Mouse (Mus musculus) MEL (cell line): ENCODE results near the gene Serpina3m.

Experiments
- EP300 ChIP-seq, 2 experiments: IDR thresholded peaks; 2 replicates each; pipeline ENCODE4 v1.6.1; 2011; ENCODE audit warnings: improper control_type of control experiment in 2 of 2, low read length in 2 of 2, low read depth in 1 of 2, mild to moderate bottlenecking in 1 of 2
- POLR2A ChIP-seq, 2 experiments: IDR thresholded peaks; 2 replicates each; pipeline ENCODE4 v1.6.1; 2011 to 2012; ENCODE audit warnings: low read length in 2 of 2, mild to moderate bottlenecking in 2 of 2, control low read depth in 1 of 2, improper control_type of control experiment in 1 of 2, low read depth in 1 of 2, moderate library complexity in 1 of 2; ENCODE audit not compliant: control insufficient read depth in 1 of 2, insufficient read depth in 1 of 2, poor library complexity in 1 of 2
- ZC3H11A ChIP-seq: IDR thresholded peaks from 2 replicates; pipeline ENCODE4 v1.6.1; 2012; ENCODE audit warnings: low read depth, mild to moderate bottlenecking, inconsistent platforms, low read length, improper control_type of control experiment

GRCm38 (mm10) chr12:104422615-104423392, 84.5 kb downstream of the Serpina3m start:
- no peak for TF ChIP-seq POLR2A (IDR thresholded peaks at IDR 0.05; ENCODE audit: control insufficient read depth in 1 of 2, insufficient read depth in 1 of 2, low read depth in 1 of 2, low read length in 2 of 2, poor library complexity in 1 of 2)
- TF ChIP-seq EP300 (IDR thresholded peaks at IDR 0.05; ENCODE audit: low read depth in 1 of 2, low read length in 2 of 2): no peak
- no peak for TF ChIP-seq ZC3H11A
